Mouse (Mus musculus) bone marrow macrophage, adult 2 months (primary cell): ENCODE results near the gene Tenm4. TPM values are rescaled to one million over a fixed set of nuclear protein-coding genes. Genes with fewer than 3 reads are reported as not detected.

Experiments
- H3K27ac ChIP-seq: 2 replicates; pipeline ENCODE4 v1.5.1; 2012; ENCODE audit warnings: low read depth, low read length; ENCODE audit not compliant: insufficient read depth
- H3K4me1 ChIP-seq: 2 replicates; pipeline ENCODE4 v1.6.1; 2012; ENCODE audit warnings: low read length; ENCODE audit not compliant: control insufficient read depth, insufficient read depth
- H3K4me3 ChIP-seq: 2 replicates; pipeline ENCODE4 v1.5.1; 2012; ENCODE audit warnings: mild to moderate bottlenecking, low read length, moderate library complexity; ENCODE audit not compliant: insufficient read depth
- CTCF ChIP-seq: IDR thresholded peaks from 2 replicates; pipeline ENCODE4 v1.5.1; 2012; ENCODE audit warnings: low read depth, mild to moderate bottlenecking, low read length, moderate library complexity
- POLR2A ChIP-seq: IDR thresholded peaks from 2 replicates; pipeline ENCODE4 v1.6.1; 2012; ENCODE audit warnings: mild to moderate bottlenecking, low read depth, low read length, borderline replicate concordance
- polyA plus RNA-seq: library from polyadenylated mRNA; stranded (reverse); fragments of >200 nt; gene quantifications from 2 replicates; pipeline ENCODE4 v1.2.4, GENCODE M21; 2012; ENCODE audit not compliant: missing spikeins, insufficient read depth, insufficient read length

Tenm4 gene
- polyA plus RNA-seq, 1 experiment: not detected

GRCm38 (mm10) chr7:96272068-96272467 is 101.0 kb downstream of the Tenm4 start:
- no peak for TF ChIP-seq POLR2A
- TF ChIP-seq CTCF: no peak
- H3K27ac ChIP-seq: no peak overlapping the region
- H3K4me1 ChIP-seq: no peaks in the 10 kb centered on the region
- no peak overlapping the region for H3K4me3 ChIP-seq

DNA sequence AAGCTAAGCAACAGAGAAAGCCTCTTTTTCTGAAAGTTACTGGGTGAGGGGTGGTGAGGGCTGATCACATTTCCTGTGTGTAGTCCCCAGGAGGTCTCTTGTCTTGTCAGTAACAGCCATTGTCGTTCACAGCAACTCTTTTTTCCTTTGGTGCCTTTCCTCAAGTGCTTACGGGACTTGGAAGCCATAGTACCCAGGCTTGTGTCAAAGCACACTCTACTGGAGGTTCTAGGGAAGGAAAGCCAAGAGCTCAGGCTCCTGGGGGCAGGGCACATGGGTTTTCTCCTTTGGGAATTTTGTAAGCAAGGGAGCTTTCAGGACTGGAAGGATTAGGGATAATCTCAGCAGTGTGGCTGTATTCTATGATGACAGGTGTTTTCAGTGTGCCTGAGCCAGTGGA is 103.4 kb downstream of the Tenm4 start:
- TF ChIP-seq POLR2A (no peak), CTCF (no peak)
- no peak overlapping the region for H3K27ac ChIP-seq
- no peaks in the 10 kb centered on the region for H3K4me1 ChIP-seq
- no peak overlapping the region for H3K4me3 ChIP-seq

- no peak for TF ChIP-seq CTCF
- no peak for TF ChIP-seq POLR2A
- Histone ChIP-seq H3K4me1 (no peaks in the 10 kb centered on the region), H3K27ac (no peak overlapping the region), H3K4me3 (no peak overlapping the region)
Observed at GRCm38 (mm10) chr7:96277550-96277949, 106.5 kb downstream of the Tenm4 start.

DNA sequence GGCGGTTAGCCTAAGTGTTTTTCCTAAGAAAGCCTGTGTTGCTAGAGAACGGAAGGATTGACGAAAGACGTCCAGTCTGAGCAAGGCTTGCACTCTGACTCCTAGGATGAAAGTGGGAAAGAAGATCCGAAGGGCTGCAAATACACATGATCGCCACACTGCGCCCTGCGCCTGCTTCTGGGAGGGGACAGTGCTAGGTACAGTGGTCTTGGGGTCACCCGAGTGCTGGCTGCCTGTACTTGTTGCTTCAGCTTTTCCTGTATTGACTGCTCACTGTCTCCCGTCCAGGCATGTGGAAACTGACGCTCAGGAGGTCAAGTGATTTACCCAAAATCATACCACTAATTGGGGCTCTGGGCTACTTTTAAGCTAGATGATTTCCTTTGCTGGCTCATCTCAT is 107.3 kb downstream of the Tenm4 start:
- Histone ChIP-seq H3K27ac (no peak overlapping the region), H3K4me3 (no peak overlapping the region), H3K4me1 (no peaks in the 10 kb centered on the region)
- TF ChIP-seq POLR2A (no peak), CTCF (no peak)

DNA sequence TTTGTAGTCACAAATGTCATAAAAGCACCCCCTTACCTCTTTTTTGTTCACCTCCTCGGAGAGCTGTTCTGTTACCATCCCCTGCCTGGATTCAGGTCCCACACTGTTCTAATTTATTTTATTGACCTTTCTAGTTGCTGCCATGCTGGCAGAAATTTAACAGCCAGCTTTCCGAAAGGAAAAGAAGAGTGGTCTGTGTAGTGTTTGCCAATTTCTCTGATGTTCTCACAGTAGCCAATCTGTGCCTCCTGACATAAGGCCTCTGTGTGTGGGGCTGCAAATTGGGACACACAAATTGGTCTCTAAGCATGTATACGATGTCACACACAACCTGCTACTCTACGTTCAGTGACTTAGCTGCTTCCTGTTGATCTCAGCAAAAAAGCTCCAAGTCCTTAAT is 109.7 kb downstream of the Tenm4 start:
- no peak overlapping the region for H3K4me3 ChIP-seq
- TF ChIP-seq CTCF (no peak), POLR2A (no peak)
- no peaks in the 10 kb centered on the region for H3K4me1 ChIP-seq
- no peak overlapping the region for H3K27ac ChIP-seq

DNA sequence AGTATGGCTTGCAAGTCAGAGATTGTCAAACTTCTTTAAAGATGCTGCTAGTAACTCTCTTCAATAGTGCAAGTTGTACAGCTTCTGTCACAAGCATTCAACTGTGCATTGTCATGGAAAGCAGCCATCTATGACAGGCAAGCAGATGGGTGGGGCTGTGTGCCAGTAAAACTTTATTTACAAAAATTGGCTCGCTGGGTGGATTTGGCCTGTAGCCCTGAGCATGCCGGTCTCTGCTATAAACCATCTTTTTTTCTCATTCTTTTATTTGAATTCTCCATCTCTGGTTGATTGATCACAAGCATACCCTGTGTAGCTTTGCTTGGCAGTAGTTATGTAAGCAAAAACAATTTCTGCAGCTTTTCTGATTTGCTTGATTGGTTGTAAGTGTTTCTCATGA is 119.5 kb downstream of the Tenm4 start:
- Histone ChIP-seq H3K4me3 (no peak overlapping the region), H3K27ac (no peak overlapping the region), H3K4me1 (no peaks in the 10 kb centered on the region)
- TF ChIP-seq CTCF (no peak), POLR2A (no peak)

- Histone ChIP-seq H3K4me1 (no peaks in the 10 kb centered on the region), H3K4me3 (no peak overlapping the region), H3K27ac (no peak overlapping the region)
- TF ChIP-seq CTCF: no peak
- no peak for TF ChIP-seq POLR2A
Observed at GRCm38 (mm10) chr7:96295959-96296358, 124.9 kb downstream of the Tenm4 start.

DNA sequence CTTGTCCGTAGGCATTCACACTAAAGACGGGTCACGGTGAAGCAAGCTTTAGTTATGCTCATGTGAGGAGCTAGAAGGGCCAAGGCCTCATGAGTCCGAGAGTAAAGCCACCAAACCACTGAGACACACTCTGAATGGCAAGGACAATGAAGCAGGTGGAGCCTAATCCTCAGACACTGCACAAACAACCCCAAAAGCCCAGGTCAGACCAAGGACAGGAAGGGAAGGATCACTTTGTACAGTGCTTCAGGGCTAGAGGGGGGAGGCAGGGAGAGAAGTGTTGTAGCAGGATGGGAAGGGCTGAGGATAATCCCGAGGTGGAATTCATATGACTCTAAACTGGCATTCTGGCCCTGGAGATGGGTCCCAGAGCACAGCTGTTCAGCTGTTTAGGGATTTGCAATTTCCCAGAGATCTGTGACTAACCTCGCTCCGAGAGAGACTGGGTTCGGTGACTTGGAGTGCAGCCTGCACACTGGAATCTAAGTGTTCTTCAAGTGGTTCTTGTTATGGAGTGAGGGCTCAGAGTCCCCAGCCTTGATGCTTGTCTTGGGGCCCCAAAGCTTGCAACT is 129.9 kb downstream of the Tenm4 start:
- no peak overlapping the region for H3K4me3 ChIP-seq
- no peaks in the 10 kb centered on the region for H3K4me1 ChIP-seq
- no peak for TF ChIP-seq CTCF
- no peak for TF ChIP-seq POLR2A
- H3K27ac ChIP-seq: no peak overlapping the region

DNA sequence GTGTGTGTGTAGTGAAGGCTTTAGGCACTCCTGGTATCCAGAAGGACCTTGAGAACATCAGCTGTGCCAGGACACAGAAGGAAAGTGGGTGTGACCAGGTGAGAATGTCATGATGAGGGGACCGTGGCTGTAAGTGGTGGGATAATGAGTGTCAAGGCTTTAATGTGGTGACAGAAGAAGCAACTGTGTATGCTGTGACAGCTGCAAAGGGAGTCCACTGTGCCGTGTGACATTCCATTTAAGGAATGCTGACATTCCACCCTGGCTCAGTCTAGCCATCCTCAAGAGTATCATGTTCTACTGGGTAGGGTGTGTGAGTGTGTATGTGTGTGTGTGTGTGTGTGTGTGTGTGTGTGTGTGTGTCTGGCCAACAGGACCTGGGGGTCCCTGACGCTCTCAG is 130.8 kb downstream of the Tenm4 start:
- no peak overlapping the region for H3K4me3 ChIP-seq
- TF ChIP-seq POLR2A: no peak
- TF ChIP-seq CTCF: no peak
- no peaks in the 10 kb centered on the region for H3K4me1 ChIP-seq
- H3K27ac ChIP-seq: no peak overlapping the region

DNA sequence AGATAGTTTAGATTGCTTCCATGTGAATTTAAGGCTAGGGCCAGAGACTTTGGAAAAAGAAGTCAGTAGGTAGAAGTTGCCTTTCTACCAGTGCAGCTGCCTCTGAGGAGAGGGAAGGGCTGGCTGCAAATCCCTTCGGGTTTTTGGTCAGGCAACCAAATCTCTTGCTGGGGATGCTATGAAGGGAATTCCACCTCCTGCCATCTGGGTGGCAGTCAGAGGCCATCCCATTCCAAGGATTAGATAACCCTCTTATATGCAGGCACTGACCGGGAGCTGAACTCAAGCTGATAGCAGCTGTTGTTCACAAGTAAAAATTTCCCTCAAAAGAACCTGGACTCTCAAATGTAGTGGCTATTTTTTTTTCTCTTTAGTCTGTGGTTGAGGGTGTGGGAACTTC is 132.9 kb downstream of the Tenm4 start:
- Histone ChIP-seq H3K4me3 (no peak overlapping the region), H3K27ac (no peak overlapping the region)
- TF ChIP-seq CTCF (no peak), POLR2A (no peak)

GRCm38 (mm10) chr7:96305382-96305935 is 134.4 kb downstream of the Tenm4 start:
- H3K4me3 ChIP-seq: no peak overlapping the region
- no peak for TF ChIP-seq CTCF
- no peak for TF ChIP-seq POLR2A
- H3K27ac ChIP-seq: no peak overlapping the region
- H3K4me1 ChIP-seq: no peaks in the 10 kb centered on the region

More for the DNA sequence above, 132.9 kb downstream of the Tenm4 start:
- H3K4me1 ChIP-seq: no peaks in the 10 kb centered on the region
